15 mouse cellular contexts compared by ENCODE assay signal in the genomic region with DNA sequence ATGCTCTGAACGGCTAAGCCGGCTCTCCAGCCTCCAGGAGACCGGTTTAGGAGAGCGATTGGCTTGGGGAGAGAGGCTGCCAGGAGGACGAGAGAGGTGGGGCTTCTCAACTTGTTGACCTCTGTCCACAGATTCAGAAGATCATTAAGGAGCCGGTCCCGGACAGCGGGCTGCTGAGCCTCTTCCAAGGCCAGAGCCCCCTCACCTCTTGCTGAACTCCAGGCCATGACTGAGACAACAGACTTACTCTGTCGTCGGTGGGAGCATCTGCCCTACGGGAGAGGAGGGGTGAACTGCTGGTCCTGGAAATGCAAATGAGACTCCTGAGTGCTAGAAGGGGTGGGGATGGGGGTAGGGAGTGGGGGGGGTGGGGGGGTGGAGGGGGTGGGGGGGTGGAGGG. TPM values are rescaled to one million over a fixed set of nuclear protein-coding genes. Genes with fewer than 3 reads are reported as not detected.
"Had no signal": no experiment of that assay in that cellular context is flagged by ENCODE, and none has a peak within 500 bp of the region (broad histone marks: within the 10 kb centered on the region; RNA-seq: fewer than 3 reads in every experiment).

No protein-coding gene starts in this region.

- ATAC-seq: midbrain, embryonic 16.5 days had no signal

- H3K9me3 ChIP-seq: midbrain, embryonic 10.5 days; midbrain, embryonic 12.5 days; neural tube, embryonic 12.5 days had no signal

- H3K4me2 ChIP-seq: lung, embryonic 14.5 days; midbrain, embryonic 12.5 days; neural tube, embryonic 12.5 days had no signal

- DNase-seq: lung, adult 18-20 months; lung, embryonic 14.5 days; lung, postnatal 10 days; lung, postnatal 4 days; midbrain, embryonic 14.5 days; right cerebral cortex, postnatal 14 days; thymus, adult 18-20 months; thymus, postnatal 14 days; thymus, postnatal 36 days had no signal

- H3K27ac ChIP-seq: midbrain, embryonic 10.5 days; midbrain, embryonic 12.5 days; neural tube, embryonic 12.5 days had no signal

- H3K4me3 ChIP-seq: midbrain, embryonic 10.5 days; midbrain, embryonic 12.5 days; neural tube, embryonic 12.5 days had no signal

- H3K36me3 ChIP-seq: midbrain, embryonic 10.5 days; midbrain, embryonic 12.5 days; neural tube, embryonic 12.5 days had no signal

- H3K9ac ChIP-seq: lung, embryonic 14.5 days; midbrain, embryonic 12.5 days; neural tube, embryonic 12.5 days had no signal

RNA-seq across cellular contexts. Expression of a gene that starts 11.1 kb away (rescaled TPM):
- polyA plus RNA-seq: lung, embryonic 14.5 days; lung, embryonic 16.5 days; midbrain, embryonic 10.5 days; midbrain, embryonic 12.5 days; stomach, embryonic 14.5 days had no signal
